Mouse (Mus musculus): Measurements from ENCODE around the gene 2310003L06Rik. TPM values are rescaled to one million over a fixed set of nuclear protein-coding genes. Genes with fewer than 3 reads are reported as not detected.

The 2310003L06Rik gene
- 1.3 and 2.7 TPM in 2 replicates for total RNA-seq (2012; rRNA removed)

DNA sequence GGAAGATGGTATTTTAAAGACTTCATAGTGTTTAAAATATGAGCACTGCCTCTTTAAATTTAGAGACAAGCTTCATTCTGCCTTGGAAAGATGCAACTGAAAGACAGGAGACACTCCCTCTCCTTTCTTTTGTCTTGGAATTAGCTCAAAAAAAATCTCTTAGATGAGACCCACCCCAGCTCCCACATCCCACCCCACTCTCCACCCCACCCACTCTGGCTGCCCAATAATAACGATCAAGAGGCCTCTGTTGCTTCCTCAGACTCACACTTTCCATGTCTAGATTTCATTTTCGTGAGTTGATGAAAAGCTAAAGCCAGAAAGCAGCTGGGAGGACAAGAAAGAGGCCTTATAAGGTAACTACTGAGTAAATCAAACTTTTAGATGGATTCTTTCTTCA lies at the start of gene 2310003L06Rik, which contains the start of gene Gm28434:
Gene 2310003L06Rik, plus strand, starts transcription at position 259 of the 400 bp plus-strand sequence.
Gene Gm28434, plus strand, starts transcription at position 317 of the 400 bp plus-strand sequence.
- Histone ChIP-seq H3K9me3 (ENCODE audit: control insufficient read depth, insufficient read depth, low read depth, low read length) (no peaks in the 10 kb centered on the region), H3K4me3 (ENCODE audit: insufficient read depth in 1 of 2, low read depth in 1 of 2, low read length in 2 of 2, poor library complexity in 1 of 2, severe bottlenecking in 1 of 2) (no peak within 1 kb of the TSS), H3K36me3 (ENCODE audit: control insufficient read depth, insufficient read depth, low read length, poor library complexity, severe bottlenecking) (no peaks in the 10 kb centered on the region), H3K9ac (ENCODE audit: insufficient read depth, low read depth, low read length, poor library complexity, severe bottlenecking) (no peak within 1 kb of the TSS), H3K27ac (ENCODE audit: insufficient read depth, low read depth, low read length, poor library complexity, severe bottlenecking) (no peak within 1 kb of the TSS), H3K4me1 (ENCODE audit: control insufficient read depth in 2 of 2, insufficient read depth in 2 of 2, low read length in 2 of 2, poor library complexity in 1 of 2) (peaks cover 0 to 2% of the 10 kb centered on the region in 2 experiments; a peak in 2 of 4 replicates)
- TF ChIP-seq HCFC1 (IDR thresholded peaks at IDR 0.05; ENCODE audit: borderline replicate concordance, insufficient read depth, low read length) = no peak
- in situ Hi-C loops (cut with MboI; ENCODE audit: low sequenced_read_pairs in 2 of 2, unreplicated experiment in 2 of 2) = no loop called here
- no peak for DNase-seq (ENCODE audit: low read depth, low spot score)

- no peak within 1 kb of the TSS for H3K27ac ChIP-seq (ENCODE audit: insufficient read depth, low read depth, low read length, poor library complexity, severe bottlenecking)
Observed at GRCm38 (mm10) chr5:87925372-87925771, 43.9 kb upstream of the 2310003L06Rik start, which contains the start of gene Csn3. Gene Csn3, plus strand, starts transcription at chr5:87925579.

GRCm38 (mm10) chr5:87931603-87932002 lies 37.7 kb upstream of the 2310003L06Rik start:
- H3K9me3 ChIP-seq (ENCODE audit: control insufficient read depth, insufficient read depth, low read depth, low read length) = no peaks in the 10 kb centered on the region
- no peak overlapping the region for H3K4me3 ChIP-seq (ENCODE audit: insufficient read depth in 1 of 2, low read depth in 1 of 2, low read length in 2 of 2, poor library complexity in 1 of 2, severe bottlenecking in 1 of 2)
- in situ Hi-C loops (cut with MboI; ENCODE audit: low sequenced_read_pairs in 2 of 2, unreplicated experiment in 2 of 2) = no loop called here
- no peak overlapping the region for H3K9ac ChIP-seq (ENCODE audit: insufficient read depth, low read depth, low read length, poor library complexity, severe bottlenecking)
- peaks cover 0 to 2% of the 10 kb centered on the region in 2 experiments; a peak in 1 of 4 replicates for H3K4me1 ChIP-seq (ENCODE audit: control insufficient read depth in 2 of 2, insufficient read depth in 2 of 2, low read length in 2 of 2, poor library complexity in 1 of 2)
- no peak overlapping the region for H3K27ac ChIP-seq (ENCODE audit: insufficient read depth, low read depth, low read length, poor library complexity, severe bottlenecking)
- no peak for DNase-seq (ENCODE audit: low read depth, low spot score)
- H3K36me3 ChIP-seq (ENCODE audit: control insufficient read depth, insufficient read depth, low read length, poor library complexity, severe bottlenecking) = no peaks in the 10 kb centered on the region
- no peak for TF ChIP-seq ZNF384 (IDR thresholded peaks at IDR 0.05; ENCODE audit: low read depth, low read length)
- no peak for TF ChIP-seq HCFC1 (IDR thresholded peaks at IDR 0.05; ENCODE audit: borderline replicate concordance, insufficient read depth, low read length)
- no peak for TF ChIP-seq ZC3H11A (IDR thresholded peaks at IDR 0.05; ENCODE audit: borderline replicate concordance, low read depth, low read length)
- TF ChIP-seq MAFK (IDR thresholded peaks at IDR 0.05; ENCODE audit: insufficient read depth, low read depth, low read length) = no peak
- TF ChIP-seq CHD2 (IDR thresholded peaks at IDR 0.05; ENCODE audit: low read depth, low read length) = no peak

More at GRCm38 (mm10) chr5:87925372-87925771, 43.9 kb upstream of the 2310003L06Rik start, which contains the start of gene Csn3:
- Histone ChIP-seq H3K9ac (ENCODE audit: insufficient read depth, low read depth, low read length, poor library complexity, severe bottlenecking) (no peak within 1 kb of the TSS), H3K4me3 (ENCODE audit: insufficient read depth in 1 of 2, low read depth in 1 of 2, low read length in 2 of 2, poor library complexity in 1 of 2, severe bottlenecking in 1 of 2) (no peak within 1 kb of the TSS), H3K4me1 (ENCODE audit: control insufficient read depth in 2 of 2, insufficient read depth in 2 of 2, low read length in 2 of 2, poor library complexity in 1 of 2) (no peaks in the 10 kb centered on the region; a peak in 1 of 4 replicates), H3K9me3 (ENCODE audit: control insufficient read depth, insufficient read depth, low read depth, low read length) (no peaks in the 10 kb centered on the region), H3K36me3 (ENCODE audit: control insufficient read depth, insufficient read depth, low read length, poor library complexity, severe bottlenecking) (no peaks in the 10 kb centered on the region)
- in situ Hi-C loops (cut with MboI; ENCODE audit: low sequenced_read_pairs in 2 of 2, unreplicated experiment in 2 of 2) = no loop called here
- TF ChIP-seq CHD2 (IDR thresholded peaks at IDR 0.05; ENCODE audit: low read depth, low read length) (no peak), MAFK (IDR thresholded peaks at IDR 0.05; ENCODE audit: insufficient read depth, low read depth, low read length) (no peak), ZNF384 (IDR thresholded peaks at IDR 0.05; ENCODE audit: low read depth, low read length) (no peak), ZC3H11A (IDR thresholded peaks at IDR 0.05; ENCODE audit: borderline replicate concordance, low read depth, low read length) (no peak), HCFC1 (IDR thresholded peaks at IDR 0.05; ENCODE audit: borderline replicate concordance, insufficient read depth, low read length) (no peak)
- DNase-seq (ENCODE audit: low read depth, low spot score) = no peak

DNA sequence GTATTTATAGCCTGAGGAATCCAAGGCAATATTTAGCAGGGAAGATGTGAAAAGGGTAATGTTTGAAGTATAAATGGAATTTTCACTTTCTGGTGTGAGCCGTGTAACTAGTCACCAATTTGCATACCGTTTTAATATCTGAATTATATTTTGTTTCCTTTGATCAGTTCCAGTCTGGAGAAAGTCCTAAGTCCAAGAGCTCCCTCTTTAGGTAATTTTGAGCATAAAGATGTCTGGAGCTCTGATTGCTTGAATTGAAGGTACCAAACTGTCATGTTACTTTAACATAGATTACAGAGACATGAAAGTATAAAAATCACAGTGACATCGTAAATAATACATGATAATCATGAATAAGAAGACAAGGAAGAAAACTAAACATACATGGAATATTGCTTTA lies 28.5 kb upstream of the 2310003L06Rik start:
- no peaks in the 10 kb centered on the region for H3K36me3 ChIP-seq (ENCODE audit: control insufficient read depth, insufficient read depth, low read length, poor library complexity, severe bottlenecking)
- H3K4me1 ChIP-seq (ENCODE audit: control insufficient read depth in 2 of 2, insufficient read depth in 2 of 2, low read length in 2 of 2, poor library complexity in 1 of 2) = no peaks in the 10 kb centered on the region
- no peak overlapping the region for H3K27ac ChIP-seq (ENCODE audit: insufficient read depth, low read depth, low read length, poor library complexity, severe bottlenecking)
- TF ChIP-seq ZC3H11A (IDR thresholded peaks at IDR 0.05; ENCODE audit: borderline replicate concordance, low read depth, low read length) = no peak
- TF ChIP-seq MAFK (IDR thresholded peaks at IDR 0.05; ENCODE audit: insufficient read depth, low read depth, low read length) = no peak
- no peak for TF ChIP-seq CHD2 (IDR thresholded peaks at IDR 0.05; ENCODE audit: low read depth, low read length)
- TF ChIP-seq ZNF384 (IDR thresholded peaks at IDR 0.05; ENCODE audit: low read depth, low read length) = no peak
- TF ChIP-seq HCFC1 (IDR thresholded peaks at IDR 0.05; ENCODE audit: borderline replicate concordance, insufficient read depth, low read length) = no peak
- DNase-seq (ENCODE audit: low read depth, low spot score) = no peak
- no peak overlapping the region for H3K9ac ChIP-seq (ENCODE audit: insufficient read depth, low read depth, low read length, poor library complexity, severe bottlenecking)
- H3K4me3 ChIP-seq (ENCODE audit: insufficient read depth in 1 of 2, low read depth in 1 of 2, low read length in 2 of 2, poor library complexity in 1 of 2, severe bottlenecking in 1 of 2) = no peak overlapping the region
- in situ Hi-C loops (cut with MboI; ENCODE audit: low sequenced_read_pairs in 2 of 2, unreplicated experiment in 2 of 2) = no loop called here
- H3K9me3 ChIP-seq (ENCODE audit: control insufficient read depth, insufficient read depth, low read depth, low read length) = no peaks in the 10 kb centered on the region

DNA sequence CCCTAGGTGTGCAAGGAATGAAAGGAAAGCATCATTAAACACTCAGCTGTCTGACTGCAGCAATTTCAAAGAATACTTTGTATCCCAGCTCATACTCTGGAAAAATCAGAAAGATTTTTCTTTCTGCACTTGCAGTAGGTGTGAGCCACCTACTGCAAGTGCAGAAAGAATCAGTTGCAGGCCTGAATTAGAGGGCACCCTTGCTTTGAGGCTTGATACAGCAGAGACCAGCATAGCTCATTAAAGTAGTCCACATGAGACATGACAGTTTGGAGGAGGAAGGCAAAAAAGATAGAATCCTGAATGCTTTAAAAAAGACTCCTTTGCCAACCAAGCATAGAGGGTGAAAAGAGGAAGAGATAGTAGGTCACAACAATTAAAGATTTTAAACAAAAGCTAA lies 26.7 kb upstream of the 2310003L06Rik start:
- in situ Hi-C loops (cut with MboI; ENCODE audit: low sequenced_read_pairs in 2 of 2, unreplicated experiment in 2 of 2) = no loop called here
- no peak overlapping the region for H3K27ac ChIP-seq (ENCODE audit: insufficient read depth, low read depth, low read length, poor library complexity, severe bottlenecking)

More for the DNA sequence above, 26.7 kb upstream of the 2310003L06Rik start:
- TF ChIP-seq CHD2 (IDR thresholded peaks at IDR 0.05; ENCODE audit: low read depth, low read length) (no peak), ZC3H11A (IDR thresholded peaks at IDR 0.05; ENCODE audit: borderline replicate concordance, low read depth, low read length) (no peak), ZNF384 (IDR thresholded peaks at IDR 0.05; ENCODE audit: low read depth, low read length) (no peak), HCFC1 (IDR thresholded peaks at IDR 0.05; ENCODE audit: borderline replicate concordance, insufficient read depth, low read length) (no peak), MAFK (IDR thresholded peaks at IDR 0.05; ENCODE audit: insufficient read depth, low read depth, low read length) (no peak)
- no peaks in the 10 kb centered on the region for H3K4me1 ChIP-seq (ENCODE audit: control insufficient read depth in 2 of 2, insufficient read depth in 2 of 2, low read length in 2 of 2, poor library complexity in 1 of 2)
- H3K9me3 ChIP-seq (ENCODE audit: control insufficient read depth, insufficient read depth, low read depth, low read length) = no peaks in the 10 kb centered on the region
- no peak for DNase-seq (ENCODE audit: low read depth, low spot score)
- H3K4me3 ChIP-seq (ENCODE audit: insufficient read depth in 1 of 2, low read depth in 1 of 2, low read length in 2 of 2, poor library complexity in 1 of 2, severe bottlenecking in 1 of 2) = no peak overlapping the region
- no peak overlapping the region for H3K9ac ChIP-seq (ENCODE audit: insufficient read depth, low read depth, low read length, poor library complexity, severe bottlenecking)
- no peaks in the 10 kb centered on the region for H3K36me3 ChIP-seq (ENCODE audit: control insufficient read depth, insufficient read depth, low read length, poor library complexity, severe bottlenecking)
